Mouse (Mus musculus) thymus, adult 2 months (tissue): ENCODE measurements around the gene Trpc7.

Experiments
- CTCF ChIP-seq: fragments of 200-500 bp; IDR thresholded peaks from 2 replicates; pipeline ENCODE4 v1.5.1; 2012; ENCODE audit warnings: mild to moderate bottlenecking, control low read depth, low read length, moderate library complexity, borderline replicate concordance; ENCODE audit not compliant: control insufficient read depth, poor library complexity, insufficient read depth; ENCODE audit errors: extremely low read depth
- POLR2A ChIP-seq: fragments of 200-500 bp; IDR thresholded peaks from 2 replicates; pipeline ENCODE4 v1.6.1; 2012; ENCODE audit warnings: mild to moderate bottlenecking, low read length, control low read depth, moderate library complexity; ENCODE audit not compliant: control insufficient read depth, poor library complexity, insufficient read depth; ENCODE audit errors: extremely low read depth

- TF ChIP-seq POLR2A, result no peak
- TF ChIP-seq CTCF, result no peak
Measured at GRCm38 (mm10) chr13:56795501-56795900, 100.3 kb downstream of the Trpc7 start.
